Mouse (Mus musculus) WW6 (cell line): ENCODE data around the gene Lurap1.

Experiments
- DNase-seq: peaks from one replicate; pipeline ENCODE4 v3.0.0-alpha.2; 2013; ENCODE audit warnings: low read depth, low spot score

Lurap1 gene

DNA sequence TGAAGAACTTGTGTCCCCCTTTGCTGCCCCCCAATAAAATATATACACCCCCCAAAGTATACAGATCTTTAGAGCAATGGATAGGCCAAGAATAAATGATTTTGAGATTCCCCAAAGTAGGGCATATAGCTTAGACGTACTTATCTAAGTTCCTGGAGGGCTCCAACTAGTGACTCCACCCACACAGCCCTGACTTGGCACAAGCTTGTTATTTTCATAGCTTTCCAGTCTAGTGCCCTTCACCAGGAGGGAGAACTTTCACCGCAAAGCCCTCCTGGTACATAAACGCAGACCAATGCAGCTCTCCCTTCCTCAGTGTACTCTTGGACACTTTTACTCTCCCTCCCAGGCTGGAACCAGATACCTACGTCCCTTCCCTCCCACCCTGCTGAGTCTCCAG is 11.0 kb upstream of the Lurap1 start:
- no peak for DNase-seq

GRCm38 (mm10) chr4:116160769-116161168 is 9.6 kb upstream of the Lurap1 start:
- DNase-seq: no peak

GRCm38 (mm10) chr4:116159912-116160311 is 8.8 kb upstream of the Lurap1 start:
- DNase-seq: no peak

- DNase-seq: no peak
Observed at GRCm38 (mm10) chr4:116157882-116158281, 6.7 kb upstream of the Lurap1 start.

DNA sequence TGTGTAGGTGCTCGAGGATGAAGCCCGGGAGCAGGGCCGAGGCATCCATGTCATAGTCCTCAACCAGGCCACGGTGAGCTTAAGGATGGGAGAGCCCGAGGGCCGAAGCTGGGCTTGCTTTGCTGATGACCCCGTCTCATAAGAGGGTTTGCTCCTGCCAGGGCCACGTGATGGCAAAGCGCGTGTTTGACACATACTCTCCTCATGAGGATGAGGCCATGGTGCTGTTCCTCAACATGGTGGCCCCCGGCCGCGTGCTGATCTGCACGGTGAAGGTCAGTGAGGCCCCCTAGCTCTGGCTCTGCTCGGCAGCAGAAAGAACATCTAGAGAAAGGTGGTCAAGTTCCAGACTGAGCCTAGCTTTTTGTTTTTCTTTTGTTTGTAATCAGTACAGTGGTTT is 1.6 kb upstream of the Lurap1 start:
- no peak for DNase-seq

GRCm38 (mm10) chr4:116150862-116151221 is 296 bp downstream of the Lurap1 start:
- DNase-seq: no peak

GRCm38 (mm10) chr4:116150156-116150861 is 829 bp downstream of the Lurap1 start:
- DNase-seq: no peak

DNA sequence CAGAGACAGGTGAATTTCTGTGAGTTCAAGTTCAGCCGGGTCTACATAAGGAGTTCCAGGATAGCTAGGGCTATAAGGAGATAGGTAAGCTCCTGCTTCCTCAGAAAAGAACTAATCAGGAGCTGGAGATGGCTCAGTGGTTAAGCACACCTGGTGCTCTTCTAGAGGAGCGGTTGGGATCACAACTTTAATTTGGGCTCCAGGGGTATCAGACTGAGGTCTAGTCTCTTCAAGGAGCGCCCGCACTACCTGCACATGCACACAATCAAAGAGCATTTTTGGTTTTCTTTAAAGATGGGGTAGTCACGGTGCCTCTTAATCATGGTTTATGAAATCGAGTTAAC is 1.4 kb downstream of the Lurap1 start:
- no peak for DNase-seq

DNA sequence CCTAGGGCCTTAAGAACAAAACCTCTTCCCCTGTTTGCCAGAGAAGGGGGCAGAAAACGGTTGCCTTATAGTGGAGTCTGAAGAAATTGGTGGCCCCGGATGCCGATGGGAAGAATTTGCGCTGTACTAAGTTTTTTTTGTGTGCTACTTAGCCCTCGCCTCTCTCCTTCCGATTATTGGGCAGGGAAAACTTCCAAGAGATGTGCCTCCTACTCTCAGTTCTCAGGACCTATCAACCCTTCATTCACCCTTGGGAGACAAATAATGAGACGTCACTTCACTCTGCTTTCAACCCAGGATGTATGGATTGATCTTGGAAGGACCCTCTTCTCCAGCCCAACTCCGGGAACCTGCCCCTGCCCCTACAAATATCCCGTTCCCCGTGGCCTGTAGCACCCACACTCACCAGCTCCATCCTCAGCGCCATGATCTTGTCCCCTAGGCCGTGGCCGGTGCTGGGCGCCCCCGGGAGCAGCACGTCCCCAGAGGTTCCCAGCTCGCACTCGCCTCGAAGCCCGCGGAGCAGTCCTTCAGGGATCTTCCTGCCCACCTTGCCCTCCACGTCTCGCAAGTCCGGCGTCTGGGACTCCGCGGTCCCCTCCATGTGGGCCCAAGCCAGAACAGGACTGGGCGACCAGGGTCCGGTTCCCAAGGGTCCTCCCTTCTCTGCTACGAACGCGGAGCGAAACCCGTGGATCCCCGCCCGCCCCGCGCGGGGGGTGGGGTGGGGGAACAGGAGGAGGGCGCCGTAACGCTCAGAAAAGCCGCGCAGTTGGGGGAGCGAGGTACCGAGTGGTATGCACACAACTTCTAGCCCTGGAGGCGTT is 7.0 kb downstream of the Lurap1 start:
- no peak for DNase-seq

DNA sequence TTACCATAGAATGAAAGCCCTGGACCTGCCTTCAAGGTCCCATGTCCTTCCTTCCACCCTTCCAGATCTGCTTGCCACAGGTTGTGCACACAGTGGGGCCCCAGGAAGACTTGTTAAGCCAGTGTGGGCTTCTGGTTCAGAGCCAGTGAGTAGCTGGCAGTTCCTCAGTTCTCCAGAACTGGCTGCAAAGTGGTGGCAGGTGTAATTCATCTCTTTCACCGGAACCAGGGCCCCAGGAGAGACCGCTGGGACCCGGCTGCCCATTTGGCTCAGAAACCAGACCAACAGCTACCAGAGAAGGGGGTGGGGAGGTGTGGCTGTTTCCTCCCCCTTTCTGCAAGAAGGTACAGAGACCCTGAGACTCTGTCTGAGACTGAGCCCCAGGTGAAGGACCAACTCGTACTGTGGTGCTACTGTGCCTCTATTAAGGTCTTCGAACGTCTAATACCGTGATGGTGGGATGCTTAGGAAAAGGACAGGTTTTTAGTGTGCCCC is 7.8 kb downstream of the Lurap1 start:
- DNase-seq: no peak

DNA sequence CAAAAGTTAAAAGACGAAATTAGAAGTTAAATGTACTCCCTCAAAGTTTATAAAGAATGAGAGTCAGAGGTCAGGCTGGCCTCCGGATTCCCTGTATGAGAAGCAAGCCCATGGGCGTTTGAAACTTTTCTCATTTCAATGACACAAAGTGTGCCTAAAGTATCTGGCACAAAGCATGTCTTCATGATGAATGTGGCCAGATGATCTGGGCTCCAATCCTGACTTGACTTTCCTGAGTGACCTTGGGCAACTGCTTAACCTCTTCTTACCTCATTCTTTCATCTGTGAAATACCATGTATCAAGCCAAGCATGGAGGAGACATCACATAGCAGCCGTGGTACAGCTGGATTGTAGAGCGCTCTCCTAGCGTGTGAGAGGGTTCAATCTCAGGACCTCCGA is 8.9 kb downstream of the Lurap1 start:
- DNase-seq: no peak

- no peak for DNase-seq
Observed at GRCm38 (mm10) chr4:116141736-116142135, 9.4 kb downstream of the Lurap1 start.

DNA sequence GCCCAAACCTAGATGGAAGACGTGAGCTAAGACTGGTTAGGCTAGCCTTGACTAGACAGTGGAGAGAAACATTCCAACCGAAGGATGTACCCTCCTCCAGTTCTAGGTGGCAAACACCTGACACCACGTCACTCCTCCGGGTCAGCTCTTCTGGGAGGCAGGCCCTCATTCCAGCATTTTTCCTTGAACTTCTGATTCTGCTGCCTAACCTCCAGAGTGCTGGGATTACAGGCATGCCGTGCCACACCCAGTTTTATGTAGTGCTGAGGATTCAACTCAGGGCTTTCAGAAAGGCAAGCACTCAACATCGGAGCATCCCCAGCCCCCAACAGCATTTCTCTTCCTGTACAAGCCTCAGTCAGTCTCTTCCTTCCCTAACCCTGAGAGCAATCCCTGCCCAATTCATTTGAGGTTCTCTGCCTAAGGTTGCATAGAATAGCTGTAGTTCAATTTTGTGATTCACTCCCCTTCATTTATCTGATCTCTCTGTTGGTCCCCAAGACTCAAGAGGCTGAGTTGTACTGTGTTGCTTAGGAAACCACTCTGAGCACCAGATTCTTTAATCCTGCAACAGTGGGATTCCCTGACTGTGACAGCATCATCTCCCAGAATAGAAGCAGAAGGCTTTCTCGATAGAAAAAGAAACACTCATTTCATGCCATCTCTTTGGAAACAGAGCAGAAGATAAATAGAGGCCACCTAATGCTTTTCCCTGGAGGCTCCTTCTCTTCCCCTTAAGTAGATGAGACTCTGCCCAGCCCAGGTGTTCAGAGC is 10.2 kb downstream of the Lurap1 start:
- DNase-seq: no peak

DNA sequence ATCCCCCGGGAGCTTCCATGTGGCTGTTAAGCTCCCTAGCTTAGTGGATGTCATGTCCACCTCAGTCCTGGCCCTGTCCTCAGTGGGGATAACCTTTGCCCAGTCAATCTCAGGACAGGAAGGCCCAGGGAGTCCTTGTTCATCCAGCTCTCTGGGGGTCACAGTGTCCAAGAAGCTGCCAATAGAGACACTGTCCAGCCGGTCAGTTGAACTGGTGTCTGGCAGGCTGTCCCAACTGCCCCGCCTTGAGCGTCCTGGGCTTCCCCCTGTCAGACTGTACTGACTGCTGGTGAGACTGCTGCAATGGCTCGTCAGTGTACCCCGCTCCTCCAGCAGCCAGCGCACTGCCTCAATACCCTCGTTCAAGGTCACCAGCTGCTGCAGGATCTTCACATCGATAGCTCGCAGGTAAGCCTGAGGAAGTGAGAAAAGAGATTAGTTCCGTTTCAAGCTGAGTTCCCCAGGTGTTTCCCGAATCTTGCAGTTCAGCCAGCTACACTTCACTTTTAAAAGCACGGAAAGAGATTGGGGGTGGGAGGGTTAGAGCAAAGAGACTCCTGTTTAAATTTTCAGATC is 13.6 kb downstream of the Lurap1 start:
- DNase-seq: no peak

GRCm38 (mm10) chr4:116134990-116135389 is 16.1 kb downstream of the Lurap1 start:
- no peak for DNase-seq

DNA sequence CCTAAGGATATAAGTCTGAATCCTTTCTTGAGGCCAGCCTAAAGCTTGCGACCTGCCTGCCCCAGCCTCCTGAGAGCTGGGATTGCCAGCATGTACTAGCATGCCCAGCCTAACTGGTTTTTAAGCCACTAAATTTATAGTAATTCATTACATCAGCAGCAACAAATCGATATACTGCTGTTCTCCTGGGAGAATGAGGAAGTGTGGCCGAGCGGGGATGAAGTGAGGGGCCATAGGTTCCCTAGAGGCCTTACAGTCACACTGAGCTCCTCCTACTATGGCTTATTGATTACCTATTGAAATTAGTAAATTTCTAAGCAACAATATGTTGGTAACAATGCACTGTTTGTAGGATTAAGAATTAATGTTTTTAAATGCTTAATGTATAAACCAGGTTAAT is 18.0 kb downstream of the Lurap1 start:
- no peak for DNase-seq

DNA sequence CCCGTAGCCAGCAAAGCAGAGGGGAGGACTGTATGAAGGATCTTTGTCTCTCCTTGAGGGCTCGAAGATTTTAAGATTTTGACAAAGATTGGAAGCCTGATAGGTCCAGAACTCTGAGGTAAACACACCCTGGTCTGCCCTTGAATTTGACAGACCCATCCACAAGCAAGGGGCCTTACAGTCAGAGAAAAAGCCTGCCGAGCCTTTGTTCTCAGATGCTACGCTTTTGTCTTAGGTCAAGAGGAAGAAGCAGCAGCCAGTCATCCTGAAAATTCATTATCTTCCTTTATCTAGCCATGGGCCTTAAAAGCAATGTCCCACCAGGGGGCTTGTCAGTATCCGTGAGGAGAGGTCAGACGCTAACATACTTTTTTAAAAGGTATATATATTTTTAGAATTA is 23.2 kb downstream of the Lurap1 start:
- DNase-seq: no peak

DNA sequence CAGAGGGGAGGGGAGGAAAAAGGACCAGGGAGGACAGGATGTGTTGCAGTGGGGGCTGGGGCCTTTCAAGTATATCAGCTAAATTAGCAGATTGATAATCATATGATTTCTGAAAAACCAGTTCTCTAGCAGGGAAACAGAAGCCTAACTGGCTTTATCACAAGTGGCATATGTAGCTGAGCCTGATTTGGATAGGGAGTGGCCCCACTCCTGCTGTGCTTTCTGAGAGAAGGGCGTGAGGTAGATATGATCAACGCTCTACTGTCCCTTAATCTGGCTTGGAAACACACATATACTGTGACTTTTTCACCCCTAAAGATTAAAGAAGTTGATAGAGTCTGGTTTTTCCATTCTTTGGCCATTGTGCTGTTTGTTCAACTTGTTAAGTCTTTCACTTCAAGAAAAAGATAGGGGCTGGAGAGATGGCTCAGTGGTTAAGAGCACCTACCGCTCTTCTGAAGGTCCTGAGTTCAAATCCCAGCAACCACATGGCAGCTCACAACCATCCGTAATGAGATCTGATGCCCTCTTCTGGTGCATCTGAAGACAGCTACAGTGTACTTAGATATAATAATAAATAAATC is 25.2 kb downstream of the Lurap1 start:
- DNase-seq: no peak

GRCm38 (mm10) chr4:116123602-116124519 is 27.3 kb downstream of the Lurap1 start, which contains the start of the genes Rad54l and Pomgnt1:
Rad54l (minus strand) TSS chr4:116123690.
Pomgnt1 (plus strand) TSS chr4:116123840.
- DNase-seq: peak; percentile 89

GRCm38 (mm10) chr4:116122762-116123161 is 28.4 kb downstream of the Lurap1 start:
- DNase-seq: no peak
